Comparison of ENCODE assay signal across 16 mouse cellular contexts in the genomic region with DNA sequence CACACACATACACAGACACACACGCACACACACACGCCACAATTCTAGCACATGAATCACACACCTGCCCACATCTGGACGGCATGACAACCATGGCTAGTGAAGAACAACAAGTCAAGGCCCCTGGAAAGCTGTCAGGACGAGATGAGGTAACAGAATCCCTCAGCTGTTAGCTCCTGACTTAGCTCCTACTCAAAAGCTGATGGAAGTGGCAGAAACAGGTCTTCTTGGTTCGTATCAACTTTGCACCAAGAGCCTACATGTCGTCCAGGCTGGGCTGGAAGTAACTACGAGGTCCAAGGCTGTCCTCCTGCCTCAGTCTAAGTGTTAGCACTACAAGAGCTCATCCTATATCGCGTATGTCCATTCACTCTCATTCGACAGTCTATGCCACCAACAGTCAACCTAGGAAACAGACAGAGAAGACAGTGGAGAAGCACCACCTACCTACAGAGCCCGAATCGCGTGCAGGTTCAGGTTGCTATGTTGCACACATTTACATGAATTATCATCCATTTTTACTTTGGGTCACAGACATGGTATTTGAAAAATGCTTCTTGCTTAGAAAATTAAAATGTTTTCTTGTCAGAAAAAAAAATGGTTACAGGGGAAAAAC. TPM values are rescaled to one million over a fixed set of nuclear protein-coding genes. Genes with fewer than 3 reads are reported as not detected.
DNase-seq lines count a peak whose midpoint lies in the region; ATAC-seq and TF ChIP-seq lines count a peak whose summit lies in the region.
"Had no signal": no experiment of that assay in that cellular context is flagged by ENCODE, and none has a peak within 500 bp of the region (broad histone marks: within the 10 kb centered on the region; RNA-seq: fewer than 3 reads in every experiment).

No protein-coding gene starts in this region.

- peak overlapping the region; percentile 45; the same call in 1 of the 2 replicates for H3K4me2 ChIP-seq in heart, postnatal 0 days (ENCODE audit: low read depth, low read length)
- H3K4me2 ChIP-seq: embryonic facial prominence, embryonic 15.5 days; hindbrain, embryonic 13.5 days; midbrain, embryonic 15.5 days had no signal

- H3K4me3 ChIP-seq in cerebellum, adult 2 months (replicated peaks; ENCODE audit: insufficient read depth, low read depth, low read length), result peak overlapping the region; percentile 18
- no peak overlapping the region for H3K4me3 ChIP-seq in heart, postnatal 0 days (ENCODE audit: low read depth, low read length)
- peak overlapping the region; percentile 54 for H3K4me3 ChIP-seq in bone marrow, adult 2 months (replicated peaks; ENCODE audit: control insufficient read depth, low read depth, low read length)
- H3K4me3 ChIP-seq in macrophage (ENCODE audit: inconsistent target), result peak overlapping the region; percentile 47
- H3K4me3 ChIP-seq: embryonic facial prominence, embryonic 15.5 days; hindbrain, embryonic 13.5 days; midbrain, embryonic 15.5 days had no signal

- no peak overlapping the region; the same call in 1 of the 2 replicates for H3K9ac ChIP-seq in heart, postnatal 0 days (replicated peaks; ENCODE audit: low read depth, low read length)
- H3K9ac ChIP-seq: embryonic facial prominence, embryonic 15.5 days; hindbrain, embryonic 13.5 days; liver, embryonic 13.5 days; midbrain, embryonic 15.5 days had no signal

- no peak for DNase-seq in cerebellum, adult 2 months
- DNase-seq in cerebellum, adult 11 months, result no peak
- no peak for DNase-seq in heart, postnatal 0 days (ENCODE audit: low spot score)
- DNase-seq in heart, postnatal 36 days, result no peak
- no peak for DNase-seq in kidney, adult 9 months
- no peak for DNase-seq in ovary, postnatal 36 days (ENCODE audit: low spot score)
- DNase-seq: liver, embryonic 13.5 days had no signal

- no peaks in the 10 kb centered on the region for H3K27me3 ChIP-seq in cerebellum, adult 2 months (ENCODE audit: control insufficient read depth, insufficient read depth, low read length)
- H3K27me3 ChIP-seq in heart, postnatal 0 days (ENCODE audit: control insufficient read depth, insufficient read depth, low read length), result no peaks in the 10 kb centered on the region
- H3K27me3 ChIP-seq: embryonic facial prominence, embryonic 15.5 days; hindbrain, embryonic 13.5 days; liver, embryonic 13.5 days; midbrain, embryonic 15.5 days had no signal

- H3K9me3 ChIP-seq in heart, postnatal 0 days (replicated peaks; ENCODE audit: control insufficient read depth, low read length), result no peaks in the 10 kb centered on the region
- H3K9me3 ChIP-seq: embryonic facial prominence, embryonic 15.5 days; hindbrain, embryonic 13.5 days; liver, embryonic 13.5 days; midbrain, embryonic 15.5 days had no signal

- peaks cover 44% of the 10 kb centered on the region for H3K4me1 ChIP-seq in cerebellum, adult 2 months (ENCODE audit: control insufficient read depth, insufficient read depth, low read length)
- H3K4me1 ChIP-seq in heart, postnatal 0 days (ENCODE audit: control insufficient read depth, insufficient read depth), result peaks cover 26% of the 10 kb centered on the region
- peaks cover 19% of the 10 kb centered on the region for H3K4me1 ChIP-seq in bone marrow, adult 2 months (ENCODE audit: control insufficient read depth, insufficient read depth, low read length)
- H3K4me1 ChIP-seq: midbrain, embryonic 15.5 days had no signal

- intact Hi-C loops in heart, postnatal 36 days (cut with DNase I), result no loop called here

- H3K36me3 ChIP-seq in heart, postnatal 0 days (replicated peaks; ENCODE audit: control insufficient read depth, insufficient read depth, low read length), result no peaks in the 10 kb centered on the region
- no peaks in the 10 kb centered on the region for H3K36me3 ChIP-seq in macrophage (ENCODE audit: inconsistent target)
- H3K36me3 ChIP-seq: embryonic facial prominence, embryonic 15.5 days; hindbrain, embryonic 13.5 days; liver, embryonic 13.5 days; midbrain, embryonic 15.5 days had no signal

- TF ChIP-seq CTCF in cerebellum, adult 2 months (IDR thresholded peaks at IDR 0.05; ENCODE audit: borderline replicate concordance, insufficient read depth, low read depth, low read length), result no peak
- no peak for TF ChIP-seq CTCF in heart, postnatal 0 days (IDR thresholded peaks at IDR 0.05; ENCODE audit: low read depth)
- no peak for TF ChIP-seq CTCF in bone marrow, adult 2 months (IDR thresholded peaks at IDR 0.05; ENCODE audit: control insufficient read depth, insufficient read depth, low read length)

- H3K27ac ChIP-seq in cerebellum, adult 2 months (ENCODE audit: insufficient read depth, low read length), result no peak overlapping the region
- H3K27ac ChIP-seq in heart, postnatal 0 days (ENCODE audit: low read depth), result no peak overlapping the region
- H3K27ac ChIP-seq in bone marrow, adult 2 months (ENCODE audit: control insufficient read depth, insufficient read depth, low read depth, low read length, poor library complexity), result no peak overlapping the region
- peak overlapping the region; percentile 80 for H3K27ac ChIP-seq in macrophage
- H3K27ac ChIP-seq: embryonic facial prominence, embryonic 15.5 days; hindbrain, embryonic 13.5 days; midbrain, embryonic 15.5 days had no signal

- TF ChIP-seq POLR2A in cerebellum, adult 2 months (IDR thresholded peaks at IDR 0.05; ENCODE audit: borderline replicate concordance, insufficient read depth, low read length), result no peak
- TF ChIP-seq POLR2A in bone marrow, adult 2 months (IDR thresholded peaks at IDR 0.05; ENCODE audit: borderline replicate concordance, control insufficient read depth, low read depth, low read length), result no peak

- ATAC-seq in heart, postnatal 0 days (ENCODE audit: insufficient read depth, low read depth), result no peak
- ATAC-seq: midbrain, embryonic 15.5 days had no signal

- H3K79me2 ChIP-seq in macrophage (ENCODE audit: inconsistent target), result peaks cover 100% of the 10 kb centered on the region

- TF ChIP-seq EP300 in heart, postnatal 0 days (IDR thresholded peaks at IDR 0.05; ENCODE audit: low read depth), result no peak

- WGBS in cerebellum, adult 2 months, result 89% methylated on average over 13 of the region's 13 CpGs
- WGBS in heart, postnatal 0 days, result 84% methylated on average over 13 of the region's 13 CpGs
- 31% methylated on average over 13 of the region's 13 CpGs for WGBS in bone marrow, adult 2 months
- 34% methylated on average over 13 of the region's 13 CpGs for WGBS in macrophage (ENCODE audit: missing documents)

RNA-seq across cellular contexts. Expression of a gene that starts 28.8 kb away (rescaled TPM):
- 33.6 and 37.5 TPM in 2 replicates for polyA plus RNA-seq in cerebellum, adult 2 months (2012; rRNA removed)
- total RNA-seq in heart, postnatal 0 days (2014; rRNA removed; ENCODE audit: low replicate concordance), result 29.2 and 48.2 TPM in 2 replicates
- 22.5 and 23.3 TPM in 2 replicates for polyA plus RNA-seq in heart, postnatal 0 days (2015; fragmentation: Nextera tagmentation; extraction: Ambion mirVana)
- 10 to 100 TPM; 62.7 to 62.8 TPM for total RNA-seq in heart, postnatal 36 days (2021)
- polyA plus RNA-seq in bone marrow, adult 2 months (2011; ENCODE audit: insufficient read depth, insufficient read length, low replicate concordance, missing spikeins), result 10.7 and 14.5 TPM in 2 replicates
- 100 to 1,000 TPM in 1 of 26 experiments, 10 to 100 TPM in 23, 1 to 10 TPM in 2; 8.0 to 116 (median 45.6) TPM for total RNA-seq in macrophage (2018; cell fraction: chromatin; rRNA removed)
- 10 to 100 TPM; 22.3 to 36.6 (median 31.5) TPM for total RNA-seq in macrophage (2018; cell fraction: cytosol; rRNA removed)
- total RNA-seq in macrophage (2018; cell fraction: nucleus; rRNA removed), result 100 to 1,000 TPM in 1 of 26 experiments, 10 to 100 TPM in 25; 16.1 to 112 (median 42.3) TPM
- polyA plus RNA-seq in macrophage (2018), result 16.7 to 27.2 TPM (median 18.9 TPM) in 3 replicates

RNA-seq across cellular contexts. Expression of a gene that starts 37.4 kb away (rescaled TPM):
- polyA plus RNA-seq in cerebellum, adult 2 months (2012; rRNA removed), result 3.0 and 4.0 TPM in 2 replicates
- total RNA-seq in heart, postnatal 0 days (2014; rRNA removed; ENCODE audit: low replicate concordance), result 12.6 and 21.3 TPM in 2 replicates
- 9.6 and 11.7 TPM in 2 replicates for polyA plus RNA-seq in heart, postnatal 0 days (2015; fragmentation: Nextera tagmentation; extraction: Ambion mirVana)
- 10 to 100 TPM; 19.8 to 24.1 TPM for total RNA-seq in heart, postnatal 36 days (2021)
- 8.6 and 16.5 TPM in 2 replicates for polyA plus RNA-seq in bone marrow, adult 2 months (2011; ENCODE audit: insufficient read depth, insufficient read length, low replicate concordance, missing spikeins)
- total RNA-seq in macrophage (2018; cell fraction: chromatin; rRNA removed), result 1,000 to 10,000 TPM in 2 of 26 experiments, 100 to 1,000 TPM in 7, 10 to 100 TPM in 17; 28.9 to 1,361 (median 47.6) TPM
- total RNA-seq in macrophage (2018; cell fraction: cytosol; rRNA removed), result 100 to 1,000 TPM in 1 of 26 experiments, 10 to 100 TPM in 25; 12.5 to 173 (median 17.3) TPM
- 1,000 to 10,000 TPM in 1 of 26 experiments, 100 to 1,000 TPM in 6, 10 to 100 TPM in 19; 14.8 to 1,212 (median 34.7) TPM for total RNA-seq in macrophage (2018; cell fraction: nucleus; rRNA removed)
- 10.0 to 16.3 TPM (median 11.7 TPM) in 3 replicates for polyA plus RNA-seq in macrophage (2018)

RNA-seq across cellular contexts. Expression of a gene that starts 51.0 kb away (rescaled TPM):
- polyA plus RNA-seq in cerebellum, adult 2 months (2012; rRNA removed), result 8.9 and 11.6 TPM in 2 replicates
- 8.2 and 13.0 TPM in 2 replicates for total RNA-seq in heart, postnatal 0 days (2014; rRNA removed; ENCODE audit: low replicate concordance)
- polyA plus RNA-seq in heart, postnatal 0 days (2015; fragmentation: Nextera tagmentation; extraction: Ambion mirVana), result 6.8 and 7.0 TPM in 2 replicates
- 1 to 10 TPM; 8.5 to 9.5 TPM for total RNA-seq in heart, postnatal 36 days (2021)
- polyA plus RNA-seq in bone marrow, adult 2 months (2011; ENCODE audit: insufficient read depth, insufficient read length, low replicate concordance, missing spikeins), result 3.7 and 4.9 TPM in 2 replicates
- total RNA-seq in macrophage (2018; cell fraction: chromatin; rRNA removed), result 10 to 100 TPM in 11 of 26 experiments, 1 to 10 TPM in 15; 3.3 to 17.7 (median 9.5) TPM
- 10 to 100 TPM in 23 of 26 experiments, 1 to 10 TPM in 3; 8.5 to 21.4 (median 15.2) TPM for total RNA-seq in macrophage (2018; cell fraction: cytosol; rRNA removed)
- total RNA-seq in macrophage (2018; cell fraction: nucleus; rRNA removed), result 10 to 100 TPM in 25 of 26 experiments, 1 to 10 TPM in 1; 9.6 to 23.7 (median 13.5) TPM
- 11.6 to 15.9 TPM (median 14.3 TPM) in 3 replicates for polyA plus RNA-seq in macrophage (2018)

RNA-seq across cellular contexts. Expression of a gene that starts 59.0 kb away (rescaled TPM):
- 0.22 TPM in 1 of 2 replicates, not detected in the other for polyA plus RNA-seq in cerebellum, adult 2 months (2012; rRNA removed)
- total RNA-seq in heart, postnatal 0 days (2014; rRNA removed; ENCODE audit: low replicate concordance), result not detected in 2 replicates
- polyA plus RNA-seq in heart, postnatal 0 days (2015; fragmentation: Nextera tagmentation; extraction: Ambion mirVana), result not detected in 2 replicates
- total RNA-seq in heart, postnatal 36 days (2021), result not detected
- not detected in 2 replicates for polyA plus RNA-seq in bone marrow, adult 2 months (2011; ENCODE audit: insufficient read depth, insufficient read length, low replicate concordance, missing spikeins)
- total RNA-seq in macrophage (2018; cell fraction: chromatin; rRNA removed), result not detected
- not detected for total RNA-seq in macrophage (2018; cell fraction: cytosol; rRNA removed)
- total RNA-seq in macrophage (2018; cell fraction: nucleus; rRNA removed), result not detected
- polyA plus RNA-seq in macrophage (2018), result not detected in 3 replicates
- total RNA-seq: granulocyte monocyte progenitor cell, adult 5-6 weeks; left cerebral cortex, postnatal 14 days had no signal
- polyA plus RNA-seq: embryonic facial prominence, embryonic 15.5 days; forebrain, embryonic 11.5 days; intestine, postnatal 0 days; liver, embryonic 13.5 days had no signal
